Mouse (Mus musculus): ENCODE results near the gene Dap3. TPM values are rescaled to one million over a fixed set of nuclear protein-coding genes. Genes with fewer than 3 reads are reported as not detected.
A peak's percentile ranks its signal among the peaks of the same experiment; 100 is the strongest.

The Dap3 gene
- polyA plus RNA-seq, 1 experiment from 2014 or later = 167 TPM

DNA sequence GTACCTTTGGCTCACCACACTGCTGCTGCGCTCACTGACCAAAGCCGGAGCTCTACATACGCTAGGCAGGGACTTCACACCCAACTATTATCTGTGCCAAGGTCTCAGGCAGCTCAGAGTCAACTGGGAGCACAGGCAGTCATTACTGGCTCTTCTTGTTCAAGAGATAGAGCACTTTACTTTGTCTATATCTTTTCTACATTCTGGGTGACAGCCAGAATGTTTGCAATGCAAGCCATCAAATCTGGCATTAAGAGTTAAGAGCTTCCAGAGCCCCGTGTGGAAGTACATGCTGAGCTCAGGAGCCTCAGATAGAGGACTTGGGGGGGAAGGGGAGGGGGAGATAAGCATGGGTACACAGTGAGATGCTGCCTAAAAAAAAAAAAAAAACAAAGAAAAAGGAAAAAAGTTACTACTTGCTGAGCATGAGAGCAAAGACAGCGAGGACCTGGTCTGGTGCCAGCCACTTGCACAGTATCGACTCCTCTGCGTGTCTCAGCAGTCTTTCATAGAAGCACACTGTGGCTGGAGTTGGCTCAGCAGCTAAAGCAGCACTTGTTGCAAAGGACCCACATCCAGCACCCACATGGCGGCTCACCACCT lies 26.9 kb downstream of the Dap3 start:
- no peak for DNase-seq (ENCODE audit: low spot score)
- no peaks in the 10 kb centered on the region for H3K4me1 ChIP-seq (replicated peaks; ENCODE audit: control insufficient read depth, insufficient read depth, low read length)
- H3K9me3 ChIP-seq (ENCODE audit: control insufficient read depth, low read length) = no peaks in the 10 kb centered on the region
- no peak overlapping the region for H3K4me2 ChIP-seq (replicated peaks; ENCODE audit: low read depth, low read length)
- H3K27me3 ChIP-seq (ENCODE audit: control insufficient read depth, insufficient read depth, low read length) = no peaks in the 10 kb centered on the region
- 97% methylated on average over 8 of the region's 8 CpGs for WGBS
- H3K36me3 ChIP-seq (ENCODE audit: control insufficient read depth, insufficient read depth, low read length) = peaks cover 14% of the 10 kb centered on the region
- H3K4me3 ChIP-seq (ENCODE audit: low read depth, low read length) = no peak overlapping the region
- no peak overlapping the region for H3K27ac ChIP-seq (ENCODE audit: low read depth, low read length)
- no peak for ATAC-seq (ENCODE audit: low FRiP score)
- no peak overlapping the region for H3K9ac ChIP-seq (ENCODE audit: low read depth, low read length)

GRCm38 (mm10) chr3:88921411-88921810 lies 29.6 kb downstream of the Dap3 start:
- no peaks in the 10 kb centered on the region for H3K27me3 ChIP-seq (ENCODE audit: control insufficient read depth, insufficient read depth, low read length)
- H3K9ac ChIP-seq (ENCODE audit: low read depth, low read length) = no peak overlapping the region
- H3K36me3 ChIP-seq (ENCODE audit: control insufficient read depth, insufficient read depth, low read length) = peaks cover 9% of the 10 kb centered on the region
- 95% methylated on average over 9 of the region's 9 CpGs for WGBS
- H3K9me3 ChIP-seq (ENCODE audit: control insufficient read depth, low read length) = no peaks in the 10 kb centered on the region
- DNase-seq (ENCODE audit: low spot score) (no peak), ATAC-seq (ENCODE audit: low FRiP score) (no peak)
- no peak overlapping the region for H3K4me3 ChIP-seq (ENCODE audit: low read depth, low read length)
- no peaks in the 10 kb centered on the region for H3K4me1 ChIP-seq (replicated peaks; ENCODE audit: control insufficient read depth, insufficient read depth, low read length)
- H3K4me2 ChIP-seq (replicated peaks; ENCODE audit: low read depth, low read length) = no peak overlapping the region
- no peak overlapping the region for H3K27ac ChIP-seq (ENCODE audit: low read depth, low read length)

DNA sequence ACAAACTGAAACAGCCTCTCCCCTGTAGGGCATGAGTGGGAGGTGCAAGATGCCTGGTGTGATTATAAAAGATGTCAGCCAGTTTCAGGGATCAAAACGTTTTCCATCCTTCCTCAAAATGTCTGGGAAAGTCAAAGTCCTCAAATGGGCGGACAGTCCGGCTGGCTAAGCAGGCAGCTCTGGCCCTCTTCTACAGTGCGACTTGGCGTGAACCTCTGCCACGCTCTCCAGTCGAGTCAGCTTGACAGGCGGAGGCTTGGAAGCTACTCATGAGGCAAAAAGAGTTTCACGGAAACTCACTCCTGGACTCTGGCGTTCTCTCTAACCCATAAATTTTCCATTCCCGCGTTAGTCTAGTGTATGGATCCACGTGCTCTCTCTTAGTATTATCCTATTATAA lies 32.0 kb downstream of the Dap3 start:
- H3K36me3 ChIP-seq (ENCODE audit: control insufficient read depth, insufficient read depth, low read length) = peaks cover 9% of the 10 kb centered on the region
- H3K9ac ChIP-seq (ENCODE audit: low read depth, low read length) = no peak overlapping the region
- H3K4me1 ChIP-seq (replicated peaks; ENCODE audit: control insufficient read depth, insufficient read depth, low read length) = no peaks in the 10 kb centered on the region
- no peaks in the 10 kb centered on the region for H3K9me3 ChIP-seq (ENCODE audit: control insufficient read depth, low read length)
- H3K4me3 ChIP-seq (ENCODE audit: low read depth, low read length) = no peak overlapping the region
- H3K4me2 ChIP-seq (replicated peaks; ENCODE audit: low read depth, low read length) = no peak overlapping the region
- H3K27me3 ChIP-seq (ENCODE audit: control insufficient read depth, insufficient read depth, low read length) = no peaks in the 10 kb centered on the region
- H3K27ac ChIP-seq (ENCODE audit: low read depth, low read length) = no peak overlapping the region
- DNase-seq (ENCODE audit: low spot score) (no peak), ATAC-seq (ENCODE audit: low FRiP score) (no peak)
- WGBS = 90% methylated on average over 13 of the region's 13 CpGs

DNA sequence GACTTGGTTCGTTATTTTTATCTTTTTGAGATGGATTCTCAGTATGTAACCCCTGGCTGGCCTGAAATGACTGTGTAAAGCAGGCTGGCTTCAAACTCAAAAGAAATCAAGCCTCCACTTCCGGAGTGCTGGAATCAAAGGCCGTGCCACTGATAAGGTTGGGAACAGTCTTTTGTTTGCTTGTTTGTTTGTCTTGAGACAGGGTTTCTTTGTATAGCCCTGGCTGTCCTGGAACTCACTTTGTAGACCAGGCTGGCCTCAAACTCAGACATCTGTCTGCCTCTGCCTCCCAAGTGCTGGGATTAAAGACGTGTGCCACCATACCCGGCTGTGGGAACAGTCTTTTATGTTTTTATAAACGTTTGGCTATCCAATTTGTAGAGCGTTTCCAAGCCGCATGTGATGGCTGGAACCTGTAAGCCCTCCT lies 36.6 kb downstream of the Dap3 start:
- Histone ChIP-seq H3K4me3 (ENCODE audit: low read depth, low read length) (peak overlapping the region; percentile 62), H3K4me1 (replicated peaks; ENCODE audit: control insufficient read depth, insufficient read depth, low read length) (no peaks in the 10 kb centered on the region), H3K27me3 (ENCODE audit: control insufficient read depth, insufficient read depth, low read length) (no peaks in the 10 kb centered on the region), H3K9ac (ENCODE audit: low read depth, low read length) (peak overlapping the region; percentile 79; the same call in 1 of the 2 replicates), H3K27ac (ENCODE audit: low read depth, low read length) (no peak overlapping the region; the same call in 1 of the 2 replicates), H3K36me3 (ENCODE audit: control insufficient read depth, insufficient read depth, low read length) (peaks cover 5% of the 10 kb centered on the region), H3K9me3 (ENCODE audit: control insufficient read depth, low read length) (no peaks in the 10 kb centered on the region), H3K4me2 (replicated peaks; ENCODE audit: low read depth, low read length) (peak overlapping the region; percentile 81)
- 36% methylated on average over 8 of the region's 8 CpGs for WGBS
- ATAC-seq (ENCODE audit: low FRiP score) (no peak), DNase-seq (ENCODE audit: low spot score) (no peak)

DNA sequence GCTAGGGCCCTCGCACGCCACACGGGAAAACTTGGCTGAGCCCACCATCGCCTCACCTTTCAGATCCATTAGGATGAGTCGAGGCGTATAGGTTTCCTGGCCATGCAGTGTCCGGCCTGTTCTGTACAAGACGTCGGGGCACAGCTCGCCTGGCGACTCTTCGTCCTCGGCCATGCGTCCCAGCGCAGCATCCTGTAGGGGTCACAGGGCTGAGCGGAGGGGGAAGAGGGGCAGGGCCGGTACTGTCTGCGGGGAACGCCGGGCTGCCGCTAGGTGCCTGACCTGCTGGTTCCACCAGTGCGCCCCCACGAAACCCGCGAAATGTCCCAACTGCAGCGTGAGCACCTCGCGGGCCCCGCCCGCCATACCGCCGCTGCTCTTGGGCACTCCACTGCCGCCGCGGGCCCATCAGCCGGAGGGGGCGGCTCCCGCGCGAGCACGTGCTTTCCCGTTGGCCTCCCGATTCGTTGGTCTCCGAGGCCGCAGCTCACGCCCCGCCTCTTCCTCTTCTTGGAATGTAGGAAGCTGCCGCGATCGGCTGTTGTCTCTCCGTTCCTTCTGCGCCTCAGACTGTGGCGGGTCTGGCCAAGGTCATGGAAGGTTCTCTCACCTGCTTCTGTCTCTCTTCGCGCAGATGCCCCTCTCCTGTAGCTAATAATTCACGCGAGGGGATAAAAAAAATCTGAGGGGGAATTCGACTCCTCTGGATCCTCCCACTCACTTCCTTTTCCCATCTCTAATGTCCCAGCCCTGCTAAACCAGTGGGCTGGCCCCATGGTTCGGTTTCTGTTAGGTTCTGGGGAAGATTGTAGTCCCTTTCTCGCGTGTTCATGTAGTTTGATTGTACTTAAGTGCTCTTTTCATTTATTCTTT lies 37.2 kb downstream of the Dap3 start, which contains the start of gene Msto1:
Msto1 (minus strand) TSS at position 489 of the 873 bp plus-strand sequence.
- H3K4me3 ChIP-seq (ENCODE audit: low read depth, low read length) = peak within 1 kb of the TSS; percentile 62
- peak within 1 kb of the TSS; percentile 81 for H3K4me2 ChIP-seq (replicated peaks; ENCODE audit: low read depth, low read length)
- H3K9me3 ChIP-seq (ENCODE audit: control insufficient read depth, low read length) = no peaks in the 10 kb centered on the region
- DNase-seq (ENCODE audit: low spot score) (peak; percentile 92), ATAC-seq (ENCODE audit: low FRiP score) (peak; percentile 96)
- H3K4me1 ChIP-seq (replicated peaks; ENCODE audit: control insufficient read depth, insufficient read depth, low read length) = no peaks in the 10 kb centered on the region
- no peaks in the 10 kb centered on the region for H3K27me3 ChIP-seq (ENCODE audit: control insufficient read depth, insufficient read depth, low read length)
- under 1% methylated on average over 62 of the region's 62 CpGs for WGBS
- H3K9ac ChIP-seq (ENCODE audit: low read depth, low read length) = peak within 1 kb of the TSS; percentile 79
- H3K27ac ChIP-seq (ENCODE audit: low read depth, low read length) = peak within 1 kb of the TSS; percentile 67
- H3K36me3 ChIP-seq (ENCODE audit: control insufficient read depth, insufficient read depth, low read length) = peaks cover 5% of the 10 kb centered on the region

GRCm38 (mm10) chr3:88912585-88912984 lies 38.4 kb downstream of the Dap3 start:
- no peaks in the 10 kb centered on the region for H3K27me3 ChIP-seq (ENCODE audit: control insufficient read depth, insufficient read depth, low read length)
- no peak overlapping the region for H3K4me2 ChIP-seq (replicated peaks; ENCODE audit: low read depth, low read length)
- no peaks in the 10 kb centered on the region for H3K4me1 ChIP-seq (replicated peaks; ENCODE audit: control insufficient read depth, insufficient read depth, low read length)
- DNase-seq (ENCODE audit: low spot score) (no peak), ATAC-seq (ENCODE audit: low FRiP score) (no peak)
- no peak overlapping the region for H3K27ac ChIP-seq (ENCODE audit: low read depth, low read length)
- peaks cover 10% of the 10 kb centered on the region for H3K36me3 ChIP-seq (ENCODE audit: control insufficient read depth, insufficient read depth, low read length)
- H3K9ac ChIP-seq (ENCODE audit: low read depth, low read length) = no peak overlapping the region
- H3K9me3 ChIP-seq (ENCODE audit: control insufficient read depth, low read length) = no peaks in the 10 kb centered on the region
- no peak overlapping the region for H3K4me3 ChIP-seq (ENCODE audit: low read depth, low read length)
- whole genome bisulfite sequencing = 91% methylated on average over 7 of the region's 7 CpGs

DNA sequence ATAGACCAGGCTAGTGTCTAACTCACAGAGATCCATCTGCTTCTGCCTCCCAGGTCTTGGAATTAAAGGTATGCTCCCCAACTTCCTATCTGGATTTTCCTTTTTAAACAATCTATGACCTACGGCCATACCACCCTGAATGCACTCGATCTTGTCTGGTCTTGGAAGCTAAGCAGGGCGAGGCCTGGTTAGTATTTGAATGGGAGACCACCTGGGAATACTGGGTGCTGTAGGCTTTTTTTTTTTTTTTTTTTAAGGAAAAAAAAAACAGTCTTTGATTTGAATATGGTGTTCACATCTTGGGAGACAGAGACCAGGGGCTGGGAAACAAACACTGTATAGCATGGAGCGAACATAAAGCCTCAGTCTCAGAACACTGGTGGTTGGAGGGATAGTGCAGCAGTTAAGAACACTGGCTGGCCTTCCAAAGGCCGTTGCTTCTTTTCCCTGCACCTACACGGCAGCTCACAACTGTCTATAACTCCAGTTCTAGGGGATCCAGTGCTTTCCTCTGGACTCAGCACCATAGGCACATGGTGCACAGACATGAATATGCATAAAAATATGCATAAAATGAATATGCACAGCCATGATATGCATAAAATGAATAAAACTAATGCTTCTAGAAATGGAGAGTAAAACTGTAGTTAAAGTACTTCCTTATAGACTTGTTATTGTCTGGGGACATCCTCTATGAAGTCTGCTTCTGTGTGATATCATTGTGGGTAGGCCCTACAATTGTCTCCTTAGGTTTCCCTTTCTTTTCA lies 44.4 kb downstream of the Dap3 start:
- DNase-seq (ENCODE audit: low spot score) (no peak), ATAC-seq (ENCODE audit: low FRiP score) (no peak)
- Histone ChIP-seq H3K9me3 (ENCODE audit: control insufficient read depth, low read length) (no peaks in the 10 kb centered on the region), H3K4me1 (replicated peaks; ENCODE audit: control insufficient read depth, insufficient read depth, low read length) (no peaks in the 10 kb centered on the region), H3K9ac (ENCODE audit: low read depth, low read length) (no peak overlapping the region), H3K27me3 (ENCODE audit: control insufficient read depth, insufficient read depth, low read length) (no peaks in the 10 kb centered on the region), H3K4me2 (replicated peaks; ENCODE audit: low read depth, low read length) (no peak overlapping the region), H3K36me3 (ENCODE audit: control insufficient read depth, insufficient read depth, low read length) (peaks cover 11% of the 10 kb centered on the region), H3K27ac (ENCODE audit: low read depth, low read length) (no peak overlapping the region), H3K4me3 (ENCODE audit: low read depth, low read length) (no peak overlapping the region)
- WGBS = 91% methylated on average over 6 of the region's 6 CpGs

GRCm38 (mm10) chr3:88905741-88906140 lies 45.2 kb downstream of the Dap3 start:
- H3K4me2 ChIP-seq (replicated peaks; ENCODE audit: low read depth, low read length) = no peak overlapping the region
- no peak overlapping the region for H3K27ac ChIP-seq (ENCODE audit: low read depth, low read length)
- no peaks in the 10 kb centered on the region for H3K4me1 ChIP-seq (replicated peaks; ENCODE audit: control insufficient read depth, insufficient read depth, low read length)
- no peak overlapping the region for H3K4me3 ChIP-seq (ENCODE audit: low read depth, low read length)
- H3K9ac ChIP-seq (ENCODE audit: low read depth, low read length) = no peak overlapping the region
- DNase-seq (ENCODE audit: low spot score) = no peak
- H3K27me3 ChIP-seq (ENCODE audit: control insufficient read depth, insufficient read depth, low read length) = no peaks in the 10 kb centered on the region
- 86% methylated on average over 2 of the region's 2 CpGs for WGBS
- H3K36me3 ChIP-seq (ENCODE audit: control insufficient read depth, insufficient read depth, low read length) = peaks cover 9% of the 10 kb centered on the region
- ATAC-seq (ENCODE audit: low FRiP score) = no peak
- no peaks in the 10 kb centered on the region for H3K9me3 ChIP-seq (ENCODE audit: control insufficient read depth, low read length)

All from hindbrain, embryonic 11.5 days (tissue).